Mouse (Mus musculus) layer of hippocampus, adult 9-10 months (tissue): ENCODE data around the gene Spz1.
A peak's percentile ranks its signal among the peaks of the same experiment; 100 is the strongest.
"Not testable (repeated sequence)": the region's sequence is repeated elsewhere in the genome, so short reads cannot be mapped to it uniquely, and the experiment has no call there.

Experiments used
- DNase-seq: peaks from one replicate; pipeline ENCODE4 v3.0.0; 2022; ENCODE audit warnings: low spot score

Gene Spz1

DNA sequence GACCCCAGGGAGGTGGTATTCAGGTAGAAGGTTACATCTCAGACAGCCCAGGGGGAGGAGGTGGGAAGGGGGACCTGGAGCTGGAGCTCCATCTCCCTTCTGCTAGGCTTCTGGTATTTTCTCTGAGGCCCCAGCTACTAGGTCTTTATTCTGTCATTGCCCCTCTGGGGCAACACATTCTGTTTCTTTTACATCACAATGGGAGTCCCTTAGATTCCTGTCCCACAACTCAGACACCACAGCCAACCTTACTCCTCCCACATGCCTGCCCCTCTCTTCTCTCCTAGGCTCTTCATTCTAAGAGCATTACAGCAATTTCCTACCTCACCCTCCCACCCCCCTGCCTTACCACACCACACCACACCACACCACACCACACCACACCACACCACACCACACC, at the start of gene Spz1:
Spz1 (minus strand) TSS at position 101 of the 400 bp plus-strand sequence.
- no peak for DNase-seq

GRCm38 (mm10) chr13:92616459-92616858, 40.5 kb upstream of the Spz1 start:
- no peak for DNase-seq

DNA sequence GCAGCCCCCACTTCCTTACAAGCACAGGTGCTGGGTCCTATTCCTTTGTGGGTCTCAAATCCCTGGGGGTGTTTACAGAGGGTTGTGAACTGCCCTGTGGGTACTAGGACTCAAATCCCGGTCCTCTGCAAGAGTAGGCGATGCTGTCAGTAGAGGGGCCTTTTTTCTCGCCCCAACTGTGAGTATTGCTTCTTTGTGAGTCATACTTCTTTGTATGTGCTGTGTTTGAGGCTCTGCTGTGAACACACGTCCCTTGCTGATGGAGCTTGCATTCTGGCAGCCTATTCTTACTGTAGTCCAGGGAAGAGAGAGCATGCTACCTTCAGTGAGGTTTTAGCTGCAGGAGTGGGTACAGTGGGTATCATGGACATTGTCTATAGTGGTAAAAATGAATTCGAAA, 39.2 kb upstream of the Spz1 start:
- no peak for DNase-seq

- no peak for DNase-seq
These were observed 37.1 kb upstream of the Spz1 start for GRCm38 (mm10) chr13:92613094-92613493.

DNA sequence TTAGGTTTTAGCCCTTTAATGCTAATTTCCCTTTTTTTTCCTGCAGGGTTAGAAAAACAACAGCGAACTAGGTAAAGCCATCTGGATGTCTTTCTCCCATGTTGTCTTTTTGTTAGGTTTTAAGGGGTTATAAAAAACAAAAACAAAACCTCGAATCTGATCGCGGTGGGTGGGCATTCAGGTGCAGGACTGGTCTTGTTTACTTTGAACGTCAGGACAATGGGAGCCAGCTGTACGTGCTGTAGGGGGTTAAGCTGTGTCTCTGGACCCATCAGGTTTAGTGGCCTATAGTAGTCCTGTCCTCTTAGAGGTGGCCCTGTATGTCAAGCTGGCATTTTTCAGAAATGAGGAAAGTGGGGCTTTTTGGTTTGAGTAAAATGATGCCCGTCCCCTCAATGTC, 35.9 kb upstream of the Spz1 start:
- DNase-seq, result no peak

GRCm38 (mm10) chr13:92611254-92611784, 35.3 kb upstream of the Spz1 start:
- no peak for DNase-seq

DNA sequence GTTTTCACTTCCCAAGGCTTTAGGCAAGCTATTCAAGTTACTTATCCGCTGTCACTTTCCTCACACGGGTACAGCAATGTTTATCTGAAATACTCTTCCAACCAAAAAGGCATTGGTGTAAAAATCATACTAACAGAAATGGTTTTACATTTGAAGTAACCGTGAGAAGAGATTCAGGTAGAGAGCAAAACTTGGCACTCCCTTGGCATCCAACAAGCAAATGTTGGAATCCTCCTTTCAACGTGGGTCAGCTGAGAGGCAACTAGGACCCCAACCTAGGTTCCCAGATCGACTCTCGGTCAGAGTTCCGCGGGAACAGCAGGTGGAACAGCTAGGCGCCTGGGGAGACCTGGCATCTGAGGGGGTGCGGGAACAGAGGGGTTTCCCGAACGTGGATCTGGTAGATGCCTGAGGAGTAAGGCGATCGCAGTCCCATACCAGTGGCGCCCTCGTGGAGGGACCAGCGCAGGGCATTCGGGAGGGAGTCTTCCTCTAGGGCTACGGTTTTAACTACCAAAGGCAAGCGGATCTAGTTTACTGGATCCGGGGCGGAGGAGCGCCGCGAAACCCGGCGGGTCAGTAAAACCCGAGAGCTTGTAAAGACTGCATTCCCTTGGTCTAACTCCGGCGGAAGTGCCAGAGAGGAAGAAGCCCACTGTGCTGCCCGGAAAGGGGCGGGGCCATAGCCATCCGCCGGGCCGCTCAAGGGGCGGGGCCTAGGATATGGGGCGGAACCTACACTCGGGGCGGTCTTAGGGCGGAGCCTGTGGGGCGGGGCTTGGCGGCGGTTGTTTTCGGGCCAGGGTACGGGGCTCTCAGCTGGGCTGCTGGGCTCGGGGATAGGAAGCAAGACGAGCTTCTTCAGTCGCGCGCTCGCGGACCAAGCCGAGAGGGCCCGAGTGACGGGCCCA, 34.6 kb upstream of the Spz1 start, which contains the start of gene Serinc5:
Serinc5 (plus strand) TSS at position 781 of the 911 bp plus-strand sequence.
- peak; percentile 86 for DNase-seq

GRCm38 (mm10) chr13:92609486-92610310, 33.7 kb upstream of the Spz1 start:
- no peak for DNase-seq

- not testable (repeated sequence) for DNase-seq
These were observed 29.3 kb upstream of the Spz1 start for GRCm38 (mm10) chr13:92605306-92605705.

GRCm38 (mm10) chr13:92595424-92595823, 19.5 kb upstream of the Spz1 start:
- DNase-seq, result no peak

GRCm38 (mm10) chr13:92594907-92595306, 18.9 kb upstream of the Spz1 start:
- no peak for DNase-seq

DNA sequence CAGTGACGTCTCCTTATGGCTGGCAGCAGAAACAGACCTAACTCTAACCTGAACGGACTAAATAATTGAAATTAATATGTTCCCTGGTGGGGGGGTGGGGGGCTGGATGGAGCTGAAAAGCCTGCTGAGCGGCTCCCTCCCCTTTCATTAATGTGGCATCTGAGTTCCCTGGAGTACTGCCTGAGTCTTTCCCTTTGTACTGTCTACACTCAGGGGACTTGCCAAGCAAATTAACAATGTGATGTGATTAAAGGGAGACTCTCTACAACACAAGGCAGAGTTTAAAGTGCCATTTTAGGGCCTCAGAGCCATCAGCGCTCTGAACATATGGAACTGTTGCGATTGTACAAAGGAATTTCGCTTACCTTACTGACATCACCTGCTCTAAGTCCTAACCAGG, 18.5 kb upstream of the Spz1 start:
- no peak for DNase-seq

- DNase-seq, result no peak
These were observed 17.9 kb upstream of the Spz1 start for GRCm38 (mm10) chr13:92593731-92594396.

DNA sequence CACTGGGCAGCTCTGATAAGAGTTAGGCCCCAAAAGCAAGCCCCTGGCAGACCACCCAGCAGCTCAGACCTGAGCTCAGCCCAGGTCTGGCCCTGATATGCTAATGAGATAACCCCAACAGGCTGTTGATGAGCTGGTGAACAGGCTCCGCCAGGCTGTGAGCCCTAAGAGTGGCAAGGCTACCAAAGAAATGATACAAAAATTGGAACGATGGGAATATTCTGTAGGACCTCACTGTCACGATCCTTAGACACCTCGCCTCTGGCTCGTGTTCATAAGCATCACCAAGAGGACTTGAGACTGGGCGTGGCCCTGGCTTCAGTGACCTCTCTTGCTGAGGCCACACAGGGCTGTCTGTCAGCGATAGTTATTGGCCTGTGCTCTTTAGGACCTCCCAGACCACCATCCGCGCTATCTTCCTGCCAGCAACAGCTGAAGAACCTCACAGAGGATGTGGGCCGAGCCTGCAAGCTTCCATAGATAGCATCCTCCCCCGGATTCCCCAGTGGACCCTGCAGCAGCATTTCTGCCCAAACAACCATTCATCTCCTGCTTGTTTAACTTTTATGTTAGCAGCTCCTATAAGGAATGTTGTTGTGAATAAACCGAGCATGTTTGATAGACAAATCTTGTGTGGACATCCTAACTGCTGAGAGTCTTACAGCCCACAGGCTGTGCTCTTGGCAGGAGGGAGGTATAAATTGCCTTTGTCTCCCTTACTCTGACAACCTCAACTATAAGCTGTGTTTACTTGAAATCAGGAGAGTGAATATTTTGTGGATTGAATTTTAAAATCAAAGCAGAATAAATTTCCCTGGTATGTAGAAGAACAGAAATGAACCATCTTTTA, 17.0 kb upstream of the Spz1 start:
- DNase-seq, result no peak

DNA sequence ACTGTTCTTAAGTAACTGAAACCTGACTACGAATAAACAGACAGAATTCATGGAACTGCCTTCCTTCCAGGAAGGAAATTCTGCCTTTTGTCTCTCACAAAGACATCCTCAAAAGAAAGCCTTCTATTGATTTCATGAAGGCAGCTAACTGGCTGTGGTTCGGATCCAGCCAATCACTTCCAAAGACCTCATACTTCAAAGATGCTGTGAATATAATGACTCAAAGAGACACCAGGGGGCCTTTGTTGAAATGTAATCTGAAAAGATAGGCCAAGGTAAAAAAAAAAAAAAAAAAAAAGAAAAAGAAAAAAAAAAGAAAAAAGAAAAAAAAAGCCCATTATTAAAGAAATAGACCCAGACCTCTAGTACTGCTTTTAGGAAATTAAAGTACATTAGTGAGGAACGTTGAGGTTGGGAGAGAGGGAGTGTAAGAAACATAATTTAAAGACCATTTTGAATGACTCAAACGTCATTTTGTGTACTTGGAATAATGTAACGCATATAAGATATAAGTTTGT, 16.4 kb upstream of the Spz1 start:
- DNase-seq, result no peak

- DNase-seq, result no peak
These were observed 15.3 kb upstream of the Spz1 start for GRCm38 (mm10) chr13:92591225-92591624.

DNA sequence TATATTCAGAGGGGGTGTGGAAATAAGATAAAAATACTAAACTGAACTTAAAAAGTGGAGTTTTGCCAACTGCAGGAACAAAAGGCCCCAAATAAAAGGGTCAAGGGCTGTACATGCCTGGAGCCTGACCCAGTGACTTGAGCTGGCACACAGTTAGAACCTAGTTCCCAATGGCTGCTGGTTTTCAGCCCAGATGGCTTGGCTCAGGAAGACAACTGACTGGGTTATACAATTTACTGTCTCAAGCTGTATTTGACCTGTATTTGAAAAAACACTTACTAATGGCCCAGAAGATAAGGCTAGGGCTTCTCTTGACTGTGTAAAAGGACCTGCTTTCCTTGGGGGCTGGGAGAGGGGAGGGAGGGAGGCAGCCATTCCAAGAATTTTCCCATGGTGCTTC, 13.3 kb upstream of the Spz1 start:
- DNase-seq, result no peak

DNA sequence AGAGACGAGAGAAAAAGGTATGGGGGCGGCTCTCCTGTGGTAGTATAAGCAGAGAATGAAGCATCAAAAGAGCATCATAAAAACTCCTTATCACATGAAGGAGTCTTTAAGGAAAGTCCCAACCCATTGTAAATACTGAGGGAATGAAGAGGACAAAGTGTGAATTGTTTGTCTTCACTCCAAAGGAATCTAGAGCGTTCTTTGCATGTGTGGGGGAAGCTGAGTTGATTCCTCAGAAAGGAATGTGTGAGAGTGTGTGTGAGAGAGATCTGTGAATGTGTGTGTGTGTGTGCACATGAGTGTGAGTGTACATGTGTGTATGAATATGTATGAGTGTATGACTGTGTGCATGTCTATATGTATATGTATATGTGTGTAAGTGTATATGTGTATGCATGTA, 12.7 kb upstream of the Spz1 start:
- DNase-seq, result no peak

- DNase-seq, result no peak
These were observed 8.2 kb upstream of the Spz1 start for GRCm38 (mm10) chr13:92584094-92584717.
